Mouse (Mus musculus) midbrain, embryonic 13.5 days (tissue): ENCODE measurements at regions not wholly inside any gene's neighbourhood (a gene's known extent, or its start where the extent isn't known, plus 50 kb on each side); places are given as distances from the start of the nearest gene placed in this dataset.

Source experiments
- ATAC-seq: fragments of 200-750 bp; cut with Nextera tagmentation; 2 replicates; pipeline ENCODE4 v1.8.0; 2017; ENCODE audit warnings: mild to moderate bottlenecking, moderate TSS enrichment, moderate library complexity
- H3K27ac ChIP-seq: fragments of 300-500 bp; sonication (generic); 2 replicates; pipeline ENCODE4 v1.5.1; 2015; ENCODE audit warnings: inconsistent platforms, mild to moderate bottlenecking, moderate library complexity
- H3K27me3 ChIP-seq: fragments of 300-500 bp; sonication (generic); 2 replicates; pipeline ENCODE4 v1.6.1; 2015; ENCODE audit warnings: mild to moderate bottlenecking, inconsistent platforms
- H3K36me3 ChIP-seq: fragments of 300-500 bp; sonication (generic); 2 replicates; pipeline ENCODE4 v1.6.1; 2015; ENCODE audit warnings: mild to moderate bottlenecking, inconsistent platforms
- H3K4me1 ChIP-seq: fragments of 300-500 bp; sonication (generic); replicated peaks from 2 replicates; pipeline ENCODE4 v1.6.1; 2015; ENCODE audit warnings: inconsistent platforms
- H3K4me2 ChIP-seq: fragments of 300-500 bp; sonication (generic); replicated peaks from 2 replicates; pipeline ENCODE4 v1.6.1; 2015; ENCODE audit warnings: moderate library complexity, mild to moderate bottlenecking, inconsistent platforms
- H3K4me3 ChIP-seq: fragments of 300-500 bp; sonication (generic); replicated peaks from 2 replicates; pipeline ENCODE4 v1.5.1; 2015; ENCODE audit warnings: mild to moderate bottlenecking, inconsistent platforms
- H3K9ac ChIP-seq: fragments of 300-500 bp; sonication (generic); replicated peaks from 2 replicates; pipeline ENCODE4 v1.6.1; 2015; ENCODE audit warnings: mild to moderate bottlenecking, inconsistent platforms
- H3K9me3 ChIP-seq: fragments of 300-500 bp; sonication (generic); 2 replicates; pipeline ENCODE4 v1.6.1; 2016; ENCODE audit warnings: mild to moderate bottlenecking, inconsistent platforms
- WGBS: fragments of 180-500 bp; shearing (Covaris S2); methylation state at CpG from one replicate; pipeline ENCODE4 v1.1.7; 2015; 5-methylcytosine and 5-hydroxymethylcytosine counted together

DNA sequence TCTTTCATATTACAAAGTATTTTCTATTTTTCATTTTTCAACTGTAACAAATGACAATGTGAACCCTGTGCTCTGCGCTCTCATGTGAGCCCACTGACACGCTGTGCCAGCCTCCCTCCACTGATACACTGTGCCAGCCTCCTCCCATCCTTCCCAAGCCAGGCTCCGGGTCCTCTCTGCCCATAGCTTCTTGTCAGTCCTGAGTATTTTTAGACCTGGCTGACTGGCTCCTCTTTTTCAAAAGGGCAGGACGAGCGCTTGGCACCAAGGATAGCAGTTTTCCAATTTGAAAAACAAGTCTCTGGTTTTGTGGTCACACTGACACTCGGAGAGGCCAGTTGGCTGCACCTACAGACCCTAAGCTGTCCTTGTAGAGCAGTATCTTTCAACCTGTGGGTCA is 96.7 kb upstream of the Rgma start:
- no peak overlapping the region for H3K27ac ChIP-seq
- no peak overlapping the region for H3K4me3 ChIP-seq
- H3K4me1 ChIP-seq, result no peaks in the 10 kb centered on the region
- no peaks in the 10 kb centered on the region for H3K27me3 ChIP-seq
- no peaks in the 10 kb centered on the region for H3K36me3 ChIP-seq
- no peak overlapping the region for H3K9ac ChIP-seq
- 0 out of 2 replicates have a peak, but pooled peaks cover 3% of the 10 kb centered on the region for H3K9me3 ChIP-seq
- ATAC-seq, result no peak
- H3K4me2 ChIP-seq, result no peak overlapping the region
- WGBS, result 94% methylated on average over 6 of the region's 6 CpGs

DNA sequence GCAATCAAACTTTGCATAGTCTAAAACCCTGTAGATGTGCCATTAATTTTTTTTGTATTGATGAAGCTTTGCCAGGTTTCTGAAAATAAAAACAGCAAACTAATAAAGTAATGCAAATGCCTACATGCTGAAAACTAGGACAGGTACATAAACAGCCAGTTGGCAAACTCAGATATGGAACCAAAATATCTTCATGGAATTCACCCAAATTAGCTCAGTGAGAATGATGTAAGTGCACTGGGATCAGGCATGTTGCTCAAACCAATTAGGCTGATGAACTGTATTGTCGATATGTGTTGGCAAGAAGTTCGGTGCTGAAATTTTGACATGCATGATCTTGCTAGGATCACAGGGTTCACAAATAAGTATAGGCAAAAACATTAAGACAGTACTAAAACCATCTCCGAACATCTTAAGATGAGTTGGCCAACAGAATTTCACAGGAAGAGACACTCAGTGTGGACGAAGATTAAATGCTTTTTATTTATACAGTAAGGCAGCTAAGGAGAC is 95.3 kb upstream of the Rgma start:
- ATAC-seq, result no peak
- 93% methylated on average over 4 of the region's 4 CpGs for WGBS
- Histone ChIP-seq H3K36me3 (no peaks in the 10 kb centered on the region), H3K27ac (no peak overlapping the region), H3K27me3 (no peaks in the 10 kb centered on the region), H3K4me1 (no peaks in the 10 kb centered on the region), H3K4me2 (no peak overlapping the region), H3K9me3 (0 out of 2 replicates have a peak, but pooled peaks cover 3% of the 10 kb centered on the region), H3K4me3 (no peak overlapping the region), H3K9ac (no peak overlapping the region)

DNA sequence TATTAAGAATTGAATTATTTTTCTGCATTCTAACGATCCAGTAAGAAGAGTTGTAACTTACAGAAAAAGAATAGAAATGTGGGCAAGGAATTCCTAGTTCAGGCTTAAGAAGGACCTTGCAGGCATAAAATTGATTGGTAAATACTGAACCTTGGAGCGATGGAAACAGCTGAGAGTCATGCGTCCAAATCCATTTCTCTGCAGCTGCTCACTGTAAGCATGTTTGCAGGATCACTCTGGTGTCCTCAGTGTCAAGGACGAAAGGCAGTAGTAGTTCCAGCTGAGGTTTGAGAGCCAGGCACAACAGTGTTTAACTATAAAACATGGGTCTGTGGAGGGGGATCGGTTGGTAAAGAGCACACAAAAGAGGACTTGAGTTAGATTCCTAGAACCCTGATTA is 89.1 kb upstream of the Rgma start:
- no peak for ATAC-seq
- Histone ChIP-seq H3K27me3 (no peaks in the 10 kb centered on the region), H3K4me1 (no peaks in the 10 kb centered on the region), H3K9ac (no peak overlapping the region), H3K36me3 (no peaks in the 10 kb centered on the region), H3K9me3 (no peaks in the 10 kb centered on the region), H3K4me2 (no peak overlapping the region), H3K4me3 (no peak overlapping the region), H3K27ac (no peak overlapping the region)
- WGBS, result 88% methylated on average over 5 of the region's 5 CpGs

DNA sequence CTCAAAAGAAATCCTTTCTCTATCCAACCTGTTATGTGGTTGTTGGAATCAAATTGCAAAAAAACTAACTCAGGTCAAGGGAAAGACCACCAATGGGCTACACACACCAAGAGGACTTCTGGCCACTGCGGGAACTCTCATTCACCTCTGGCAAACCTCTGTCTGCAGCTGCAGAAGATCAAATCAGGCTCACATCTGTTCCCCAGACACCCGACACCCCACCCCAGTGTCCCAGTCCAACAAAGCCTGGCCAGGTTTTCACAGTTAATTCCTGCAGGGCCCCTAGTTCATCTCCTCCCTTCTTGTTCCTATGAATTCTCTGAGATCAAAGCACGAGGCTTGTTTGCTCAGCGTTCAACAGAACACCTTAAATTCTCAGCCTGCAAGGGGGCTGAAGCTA is 82.0 kb upstream of the Rgma start:
- Histone ChIP-seq H3K4me2 (no peak overlapping the region), H3K27ac (no peak overlapping the region), H3K36me3 (no peaks in the 10 kb centered on the region), H3K4me3 (no peak overlapping the region), H3K9ac (no peak overlapping the region), H3K4me1 (no peaks in the 10 kb centered on the region), H3K9me3 (no peaks in the 10 kb centered on the region), H3K27me3 (no peaks in the 10 kb centered on the region)
- 62% methylated on average over 4 of the region's 4 CpGs for WGBS
- no peak for ATAC-seq

DNA sequence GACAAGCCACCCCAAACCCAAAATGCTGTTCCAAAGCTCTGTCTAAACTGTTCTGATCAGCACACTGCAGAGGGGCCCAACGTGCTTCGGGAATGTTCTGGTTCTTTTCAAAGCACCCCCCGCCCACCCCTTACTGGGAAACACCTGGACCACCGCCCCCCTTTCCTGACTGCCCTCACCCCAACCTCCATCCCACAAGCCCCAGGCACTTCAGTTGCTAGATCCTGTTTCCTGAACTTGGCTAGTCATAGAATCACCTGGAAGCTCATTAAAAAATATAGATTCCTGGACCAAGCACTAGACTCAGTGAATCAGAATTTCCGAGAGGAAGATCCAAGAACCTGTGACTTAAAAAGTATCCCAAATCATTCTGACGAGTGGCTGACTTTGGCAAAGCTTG is 80.9 kb upstream of the Rgma start:
- H3K36me3 ChIP-seq, result no peaks in the 10 kb centered on the region
- WGBS, result 90% methylated on average over 6 of the region's 6 CpGs
- no peak overlapping the region for H3K4me3 ChIP-seq
- H3K4me2 ChIP-seq, result no peak overlapping the region
- no peaks in the 10 kb centered on the region for H3K4me1 ChIP-seq
- H3K9me3 ChIP-seq, result no peaks in the 10 kb centered on the region
- H3K27ac ChIP-seq, result no peak overlapping the region
- no peak for ATAC-seq
- H3K9ac ChIP-seq, result no peak overlapping the region
- no peaks in the 10 kb centered on the region for H3K27me3 ChIP-seq

DNA sequence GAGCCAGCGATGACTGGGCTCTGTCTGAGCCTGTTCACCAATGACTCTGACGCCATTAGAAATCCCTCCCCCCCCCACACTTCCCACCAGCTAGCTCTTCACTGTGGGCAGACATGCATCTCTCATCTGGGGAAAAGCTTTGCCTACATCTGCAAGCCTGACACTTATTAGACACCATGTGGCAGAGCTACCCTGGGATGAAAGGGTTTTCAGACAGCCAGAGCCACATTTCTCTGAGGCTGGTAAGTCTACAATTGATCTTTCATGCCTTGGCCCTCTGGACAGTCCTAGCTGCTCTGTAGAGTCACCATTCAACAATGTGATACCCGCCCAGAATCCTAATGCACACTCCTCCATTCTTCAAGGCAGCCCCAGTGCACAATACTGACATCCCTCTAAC is 72.8 kb upstream of the Rgma start:
- no peaks in the 10 kb centered on the region for H3K9me3 ChIP-seq
- H3K4me3 ChIP-seq, result no peak overlapping the region
- no peaks in the 10 kb centered on the region for H3K36me3 ChIP-seq
- H3K9ac ChIP-seq, result no peak overlapping the region
- no peak overlapping the region for H3K4me2 ChIP-seq
- H3K27ac ChIP-seq, result peak overlapping the region; percentile 73
- ATAC-seq, result peak; percentile 78
- H3K27me3 ChIP-seq, result no peaks in the 10 kb centered on the region
- 36% methylated on average over 3 of the region's 3 CpGs for WGBS
- H3K4me1 ChIP-seq, result peaks cover 51% of the 10 kb centered on the region

DNA sequence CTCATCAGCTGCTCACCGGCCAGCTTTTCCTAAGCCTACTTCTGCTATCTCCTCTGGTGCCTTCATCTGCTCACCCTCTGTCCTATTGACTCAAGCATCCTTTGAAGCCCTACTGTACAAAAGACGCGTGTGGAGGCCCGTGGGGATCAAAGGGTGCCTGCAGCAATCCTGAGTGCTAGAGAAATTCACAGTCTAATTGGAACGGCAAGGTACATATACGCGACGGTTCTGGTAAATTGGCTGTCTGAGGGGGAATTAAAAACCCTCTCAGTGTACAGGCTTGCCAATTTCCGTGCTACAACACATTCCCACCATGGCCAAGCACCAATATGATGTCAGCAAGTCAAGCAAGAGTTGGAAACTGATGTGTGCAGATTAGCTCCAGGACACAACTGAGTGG is 71.5 kb upstream of the Rgma start:
- H3K4me3 ChIP-seq, result no peak overlapping the region
- no peaks in the 10 kb centered on the region for H3K9me3 ChIP-seq
- H3K4me1 ChIP-seq, result peaks cover 59% of the 10 kb centered on the region
- H3K27ac ChIP-seq, result peak overlapping the region; percentile 66
- no peaks in the 10 kb centered on the region for H3K27me3 ChIP-seq
- H3K9ac ChIP-seq, result no peak overlapping the region
- H3K36me3 ChIP-seq, result no peaks in the 10 kb centered on the region
- H3K4me2 ChIP-seq, result no peak overlapping the region
- ATAC-seq, result peak; percentile 61
- WGBS, result 9% methylated on average over 9 of the region's 9 CpGs

DNA sequence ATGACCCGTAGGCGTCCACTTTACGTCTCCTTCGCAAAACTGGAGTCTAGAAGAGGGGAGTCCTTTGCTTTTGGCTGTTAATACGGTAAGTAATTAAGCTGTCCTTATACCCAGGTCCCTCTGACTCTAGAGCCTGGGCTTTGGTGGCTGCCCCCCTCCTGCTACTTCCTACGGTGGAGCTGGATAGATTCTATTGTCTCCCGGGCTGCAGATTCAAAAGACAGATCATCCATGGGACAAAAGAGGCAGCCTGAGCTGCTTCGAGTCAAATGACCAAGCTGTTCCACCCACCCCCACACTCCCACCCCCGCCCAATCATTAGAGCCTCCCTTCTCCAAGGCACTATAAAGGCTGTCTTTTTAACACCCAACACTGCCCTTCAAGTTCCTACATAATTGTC is 70.5 kb upstream of the Rgma start:
- H3K4me3 ChIP-seq, result no peak overlapping the region
- H3K9me3 ChIP-seq, result no peaks in the 10 kb centered on the region
- no peak overlapping the region for H3K9ac ChIP-seq
- ATAC-seq, result peak; percentile 57
- H3K27me3 ChIP-seq, result no peaks in the 10 kb centered on the region
- no peaks in the 10 kb centered on the region for H3K36me3 ChIP-seq
- H3K4me1 ChIP-seq, result peaks cover 59% of the 10 kb centered on the region
- 1% methylated on average over 9 of the region's 9 CpGs for WGBS
- H3K4me2 ChIP-seq, result peak overlapping the region; percentile 13
- H3K27ac ChIP-seq, result peak overlapping the region; percentile 61; the same call in 1 of the 2 replicates

DNA sequence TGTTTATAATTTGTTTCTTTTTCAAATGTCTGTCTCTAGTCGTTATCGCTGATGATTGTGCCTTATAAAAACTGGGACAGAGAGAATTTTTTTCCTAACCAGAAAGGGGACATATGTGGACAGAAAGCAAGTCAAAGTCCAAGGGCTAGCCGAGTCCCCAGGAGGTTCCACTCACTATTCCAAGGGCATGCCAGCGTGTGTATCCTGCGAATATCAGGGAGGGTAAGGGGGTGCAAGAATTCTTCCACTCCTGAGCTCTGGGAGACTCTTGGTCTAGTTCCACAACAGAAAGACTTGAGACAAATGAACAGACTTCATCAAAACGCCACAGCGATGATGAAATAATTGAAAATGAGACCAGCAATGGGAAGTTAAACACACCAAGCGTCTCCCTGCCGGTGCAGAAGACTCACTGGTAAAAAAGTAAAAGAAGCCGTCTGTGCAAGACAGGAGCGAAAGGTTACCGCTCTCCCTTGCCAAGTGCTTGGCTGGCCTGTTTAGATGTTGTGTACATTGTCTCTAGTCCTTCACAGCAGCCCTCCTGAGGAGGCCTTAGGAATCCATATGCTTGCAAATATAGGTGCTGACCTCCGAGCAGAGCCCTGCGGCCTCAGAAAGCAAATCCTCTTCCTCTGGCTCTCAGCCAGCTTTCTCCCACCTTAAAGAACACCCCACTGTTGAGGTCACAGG is 69.9 kb upstream of the Rgma start:
- H3K4me3 ChIP-seq, result no peak overlapping the region
- no peak overlapping the region for H3K9ac ChIP-seq
- H3K27ac ChIP-seq, result peak overlapping the region; percentile 61
- 7% methylated on average over 14 of the region's 14 CpGs for WGBS
- H3K9me3 ChIP-seq, result no peaks in the 10 kb centered on the region
- peaks cover 59% of the 10 kb centered on the region for H3K4me1 ChIP-seq
- no peak for ATAC-seq
- 0 out of 2 replicates have a peak overlapping the region, but pooled peaks have one; percentile 3 for H3K4me2 ChIP-seq
- no peaks in the 10 kb centered on the region for H3K27me3 ChIP-seq
- H3K36me3 ChIP-seq, result no peaks in the 10 kb centered on the region

DNA sequence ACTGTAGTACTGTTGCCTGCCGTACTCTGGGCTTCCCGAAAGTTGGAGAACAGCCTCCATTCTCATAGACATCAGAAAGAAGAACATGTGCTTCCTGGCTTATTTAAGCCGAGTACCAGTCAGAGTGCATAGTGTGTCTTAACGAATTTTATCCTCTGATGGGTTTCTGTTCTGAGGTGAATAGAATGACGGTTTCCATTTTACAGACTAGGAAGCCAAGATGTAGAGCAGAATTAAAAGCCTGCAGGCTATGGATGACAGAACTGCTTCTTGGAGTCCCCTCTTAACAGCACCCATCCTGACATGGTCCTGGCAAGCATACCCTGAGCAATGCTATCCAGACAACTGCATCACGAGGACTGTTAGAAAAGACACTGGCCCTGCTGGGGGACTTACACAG is 69.0 kb upstream of the Rgma start:
- H3K9ac ChIP-seq, result no peak overlapping the region
- WGBS, result 38% methylated on average over 6 of the region's 6 CpGs
- H3K36me3 ChIP-seq, result no peaks in the 10 kb centered on the region
- no peak overlapping the region for H3K4me3 ChIP-seq
- H3K4me1 ChIP-seq, result peaks cover 59% of the 10 kb centered on the region
- H3K27ac ChIP-seq, result peak overlapping the region; percentile 61; the same call in 1 of the 2 replicates
- H3K4me2 ChIP-seq, result no peak overlapping the region
- no peak for ATAC-seq
- no peaks in the 10 kb centered on the region for H3K9me3 ChIP-seq
- no peaks in the 10 kb centered on the region for H3K27me3 ChIP-seq

DNA sequence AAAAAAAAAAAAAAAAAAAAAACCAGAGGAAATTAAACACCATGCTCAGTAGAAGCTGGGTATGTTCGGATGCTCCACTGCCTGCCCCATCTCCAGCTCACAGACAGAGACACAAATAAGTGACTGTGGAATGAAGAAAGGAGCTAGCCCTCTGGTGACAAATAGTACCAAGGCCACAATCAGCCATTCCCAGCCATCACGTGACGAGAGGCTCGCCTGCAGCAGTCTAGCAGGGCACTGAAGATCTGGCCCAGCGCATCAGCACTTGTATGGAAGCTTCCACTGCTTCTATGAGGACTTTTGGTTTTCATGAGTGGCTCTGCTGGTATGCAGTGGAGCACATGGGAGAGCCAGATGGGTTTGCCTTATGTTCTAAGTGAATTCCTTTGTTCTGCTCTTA is 68.6 kb upstream of the Rgma start:
- Histone ChIP-seq H3K27ac (peak overlapping the region; percentile 44; the same call in 1 of the 2 replicates), H3K9me3 (no peaks in the 10 kb centered on the region), H3K36me3 (no peaks in the 10 kb centered on the region), H3K4me3 (no peak overlapping the region), H3K27me3 (no peaks in the 10 kb centered on the region), H3K9ac (no peak overlapping the region), H3K4me2 (no peak overlapping the region), H3K4me1 (peaks cover 59% of the 10 kb centered on the region)
- WGBS, result 43% methylated on average over 5 of the region's 5 CpGs
- no peak for ATAC-seq

DNA sequence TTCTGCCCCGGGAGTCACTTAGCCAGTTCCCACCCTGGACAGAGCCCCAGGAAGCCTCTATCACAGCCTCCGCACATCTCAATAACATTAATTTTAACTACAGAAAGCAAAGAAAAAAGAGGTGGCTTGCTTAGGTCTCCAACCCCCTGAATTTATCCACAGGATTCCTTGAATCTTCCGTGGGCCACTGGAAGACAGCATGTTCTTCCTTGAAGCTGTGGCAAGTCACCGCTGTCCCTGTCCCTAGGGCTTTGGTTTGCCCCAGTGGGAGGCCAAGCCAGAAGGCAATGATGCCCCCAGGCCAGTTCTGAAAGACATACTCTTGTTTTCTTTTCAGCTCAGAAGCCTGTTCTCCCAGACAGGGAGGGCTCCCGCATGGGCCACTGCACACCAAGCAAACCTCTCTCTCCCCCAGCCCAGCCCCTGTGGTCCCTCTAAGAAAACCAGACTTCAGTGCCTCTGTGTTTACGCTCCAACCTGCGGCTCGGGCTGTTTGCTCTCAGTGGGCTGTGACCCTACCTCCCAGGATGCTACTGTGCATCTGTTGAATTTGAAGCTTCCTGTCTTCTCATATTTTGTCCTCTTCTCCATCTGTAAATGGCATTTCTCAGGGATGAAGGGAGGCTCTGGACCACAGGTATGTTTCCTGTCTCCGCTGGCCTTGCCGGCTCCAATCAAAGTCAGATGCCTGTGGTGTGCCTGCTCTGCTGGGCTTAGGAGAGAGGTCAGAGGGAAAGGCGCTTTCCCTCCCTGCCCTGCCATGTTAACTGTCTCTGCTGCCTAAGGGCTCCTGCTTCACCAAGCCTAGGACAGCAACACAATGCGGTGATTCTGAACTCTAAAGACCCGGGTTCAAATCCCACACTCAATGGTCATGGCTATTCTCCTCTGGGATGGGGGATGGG is 67.5 kb upstream of the Rgma start:
- no peak overlapping the region for H3K4me3 ChIP-seq
- peaks cover 50% of the 10 kb centered on the region for H3K4me1 ChIP-seq
- H3K27ac ChIP-seq, result peak overlapping the region; percentile 35; the same call in 1 of the 2 replicates
- no peaks in the 10 kb centered on the region for H3K36me3 ChIP-seq
- no peak overlapping the region for H3K4me2 ChIP-seq
- WGBS, result 26% methylated on average over 13 of the region's 13 CpGs
- no peaks in the 10 kb centered on the region for H3K27me3 ChIP-seq
- 0 out of 2 replicates have a peak overlapping the region, but pooled peaks have one; percentile 15 for H3K9ac ChIP-seq
- ATAC-seq, result no peak
- no peaks in the 10 kb centered on the region for H3K9me3 ChIP-seq
